Mouse (Mus musculus): ENCODE data around the gene Ocln.
A peak's percentile ranks its signal among the peaks of the same experiment; 100 is the strongest.
"Not testable (repeated sequence)": the region's sequence is repeated elsewhere in the genome, so short reads cannot be mapped to it uniquely, and the experiment has no call there.

The Ocln gene

GRCm38 (mm10) chr13:100544220-100544662 is 8.3 kb downstream of the Ocln start:
- DNase-seq (ENCODE audit: inconsistent ontology term): no peak

- DNase-seq (ENCODE audit: inconsistent ontology term): no peak
Measured at GRCm38 (mm10) chr13:100543011-100543767, 9.3 kb downstream of the Ocln start.

- peak; percentile 4 for DNase-seq (ENCODE audit: inconsistent ontology term)
Measured at GRCm38 (mm10) chr13:100536149-100536548, 16.4 kb downstream of the Ocln start.

- DNase-seq (ENCODE audit: inconsistent ontology term): no peak
Measured at GRCm38 (mm10) chr13:100532788-100533365, 19.6 kb downstream of the Ocln start.

GRCm38 (mm10) chr13:100526649-100527038 is 25.9 kb downstream of the Ocln start:
- no peak for DNase-seq (ENCODE audit: inconsistent ontology term)

GRCm38 (mm10) chr13:100525935-100526648 is 26.4 kb downstream of the Ocln start:
- DNase-seq (ENCODE audit: inconsistent ontology term): peak; percentile 6

- peak; percentile 60 for DNase-seq (ENCODE audit: inconsistent ontology term)
Measured at GRCm38 (mm10) chr13:100524896-100525295, 27.6 kb downstream of the Ocln start.

- no peak for DNase-seq (ENCODE audit: inconsistent ontology term)
Measured at GRCm38 (mm10) chr13:100523698-100524097, 28.8 kb downstream of the Ocln start.

GRCm38 (mm10) chr13:100521724-100522591 is 30.6 kb downstream of the Ocln start:
- no peak for DNase-seq (ENCODE audit: inconsistent ontology term)

GRCm38 (mm10) chr13:100519162-100519561 is 33.4 kb downstream of the Ocln start:
- no peak for DNase-seq (ENCODE audit: inconsistent ontology term)

- no peak for DNase-seq (ENCODE audit: inconsistent ontology term)
Measured at GRCm38 (mm10) chr13:100518191-100518590, 34.3 kb downstream of the Ocln start.

- DNase-seq (ENCODE audit: inconsistent ontology term): no peak
Measured at GRCm38 (mm10) chr13:100517652-100518153, 34.8 kb downstream of the Ocln start.

GRCm38 (mm10) chr13:100516213-100517105 is 36.1 kb downstream of the Ocln start:
- DNase-seq (ENCODE audit: inconsistent ontology term): peak; percentile 23

GRCm38 (mm10) chr13:100512792-100513191 is 39.7 kb downstream of the Ocln start:
- DNase-seq (ENCODE audit: inconsistent ontology term): no peak

GRCm38 (mm10) chr13:100511860-100512364 is 40.6 kb downstream of the Ocln start:
- no peak for DNase-seq (ENCODE audit: inconsistent ontology term)

- DNase-seq (ENCODE audit: inconsistent ontology term): no peak
Measured at GRCm38 (mm10) chr13:100511146-100511859, 41.2 kb downstream of the Ocln start.

GRCm38 (mm10) chr13:100499625-100500024 is 52.9 kb downstream of the Ocln start:
- not testable (repeated sequence) for DNase-seq (ENCODE audit: inconsistent ontology term)

- no peak for DNase-seq (ENCODE audit: inconsistent ontology term)
Measured at GRCm38 (mm10) chr13:100495337-100495736, 57.2 kb downstream of the Ocln start.

- DNase-seq (ENCODE audit: inconsistent ontology term): not testable (repeated sequence)
Measured at GRCm38 (mm10) chr13:100494370-100494769, 58.1 kb downstream of the Ocln start.

- DNase-seq (ENCODE audit: inconsistent ontology term): no peak
Measured at GRCm38 (mm10) chr13:100493313-100493712, 59.2 kb downstream of the Ocln start.
